Mouse (Mus musculus) stomach, embryonic 16.5 days (tissue): ENCODE results near the gene Arhgap44. TPM values are rescaled to one million over a fixed set of nuclear protein-coding genes. Genes with fewer than 3 reads are reported as not detected.
A peak's percentile ranks its signal among the peaks of the same experiment; 100 is the strongest.

Source experiments
- ATAC-seq: fragments of 200-750 bp; cut with Nextera tagmentation; 2 replicates; pipeline ENCODE4 v1.8.0; 2017; ENCODE audit warnings: moderate number of reproducible peaks, moderate TSS enrichment; ENCODE audit not compliant: insufficient read depth, low FRiP score
- H3K27ac ChIP-seq: fragments of 300-500 bp; sonication (generic); 2 replicates; pipeline ENCODE4 v1.5.1; 2014; ENCODE audit warnings: low read length
- H3K27me3 ChIP-seq: fragments of 300-500 bp; sonication (generic); 2 replicates; pipeline ENCODE4 v1.6.1; 2014; ENCODE audit warnings: low read length, control low read depth, mixed read lengths; ENCODE audit not compliant: control insufficient read depth, insufficient read depth
- H3K36me3 ChIP-seq: fragments of 300-500 bp; sonication (generic); 2 replicates; pipeline ENCODE4 v1.6.1; 2014; ENCODE audit warnings: low read length; ENCODE audit not compliant: control insufficient read depth, insufficient read depth
- H3K4me1 ChIP-seq: fragments of 300-500 bp; sonication (generic); 2 replicates; pipeline ENCODE4 v1.6.1; 2014; ENCODE audit warnings: low read length, control low read depth, mixed read lengths; ENCODE audit not compliant: control insufficient read depth, insufficient read depth
- H3K4me2 ChIP-seq: fragments of 300-500 bp; sonication (generic); 2 replicates; pipeline ENCODE4 v1.6.1; 2014; ENCODE audit warnings: low read depth, low read length, mixed read lengths
- H3K4me3 ChIP-seq: fragments of 300-500 bp; sonication (generic); replicated peaks from 2 replicates; pipeline ENCODE4 v1.5.1; 2014; ENCODE audit warnings: mild to moderate bottlenecking, low read length
- H3K9ac ChIP-seq: fragments of 300-500 bp; sonication (generic); 2 replicates; pipeline ENCODE4 v1.6.1; 2014; ENCODE audit warnings: low read length
- H3K9me3 ChIP-seq: fragments of 300-500 bp; sonication (generic); replicated peaks from 2 replicates; pipeline ENCODE4 v1.6.1; 2016; ENCODE audit warnings: low read length, control low read depth; ENCODE audit not compliant: control insufficient read depth
- WGBS: fragments of 180-500 bp; shearing (Covaris S2); extraction: QIAGEN DNeasy Blood & Tissue Kit; methylation state at CpG from one replicate; pipeline ENCODE4 v1.1.7; 2014; 5-methylcytosine and 5-hydroxymethylcytosine counted together
- polyA plus RNA-seq: library from polyadenylated mRNA; unstranded; fragments of >200 nt; fragmentation: Nextera tagmentation; extraction: Ambion mirVana; gene quantifications from 2 replicates; pipeline ENCODE4 v1.2.1, GENCODE M21; 2015

Arhgap44 gene
- 5.5 and 5.9 TPM in 2 replicates for polyA plus RNA-seq

GRCm38 (mm10) chr11:65162767-65163120 lies at the start of gene Arhgap44:
Arhgap44 (minus strand) TSS chr11:65162961.
- no peaks in the 10 kb centered on the region for H3K36me3 ChIP-seq
- peak; percentile 86 for ATAC-seq
- H3K27ac ChIP-seq = no peak within 1 kb of the TSS; the same call in 1 of the 2 replicates
- H3K4me2 ChIP-seq = peak within 1 kb of the TSS; percentile 97
- peak within 1 kb of the TSS; percentile 90 for H3K9ac ChIP-seq
- no peaks in the 10 kb centered on the region for H3K27me3 ChIP-seq
- H3K4me1 ChIP-seq = 0 out of 2 replicates have a peak, but pooled peaks cover 8% of the 10 kb centered on the region
- H3K4me3 ChIP-seq = peak within 1 kb of the TSS; percentile 88
- 0% methylated on average over 27 of the region's 27 CpGs for WGBS
- H3K9me3 ChIP-seq = no peaks in the 10 kb centered on the region

GRCm38 (mm10) chr11:65211701-65212100 lies 48.9 kb upstream of the Arhgap44 start:
- Histone ChIP-seq H3K9ac (no peak overlapping the region), H3K27ac (no peak overlapping the region), H3K4me1 (0 out of 2 replicates have a peak, but pooled peaks cover 3% of the 10 kb centered on the region), H3K4me2 (no peak overlapping the region), H3K36me3 (no peaks in the 10 kb centered on the region), H3K27me3 (no peaks in the 10 kb centered on the region), H3K9me3 (no peaks in the 10 kb centered on the region), H3K4me3 (no peak overlapping the region)
- ATAC-seq = no peak; the same call in 1 of the 2 replicates
- 46% methylated on average over 6 of the region's 6 CpGs for WGBS

GRCm38 (mm10) chr11:65209441-65209840 lies 46.7 kb upstream of the Arhgap44 start:
- WGBS = 41% methylated on average over 6 of the region's 6 CpGs
- Histone ChIP-seq H3K9me3 (no peaks in the 10 kb centered on the region), H3K4me1 (no peaks in the 10 kb centered on the region), H3K27me3 (no peaks in the 10 kb centered on the region), H3K36me3 (no peaks in the 10 kb centered on the region), H3K27ac (no peak overlapping the region), H3K4me3 (no peak overlapping the region), H3K4me2 (no peak overlapping the region), H3K9ac (no peak overlapping the region)
- peak; percentile 34; the same call in 1 of the 2 replicates for ATAC-seq

- Histone ChIP-seq H3K4me3 (no peak overlapping the region), H3K4me2 (no peak overlapping the region), H3K9me3 (no peaks in the 10 kb centered on the region), H3K4me1 (no peaks in the 10 kb centered on the region), H3K27me3 (no peaks in the 10 kb centered on the region), H3K9ac (no peak overlapping the region), H3K36me3 (no peaks in the 10 kb centered on the region), H3K27ac (no peak overlapping the region)
- 76% methylated on average over 5 of the region's 5 CpGs for WGBS
- ATAC-seq = no peak
Measured at GRCm38 (mm10) chr11:65205306-65205705, 42.5 kb upstream of the Arhgap44 start.

- 74% methylated on average over 13 of the region's 13 CpGs for WGBS
- no peak overlapping the region for H3K4me3 ChIP-seq
- no peak overlapping the region for H3K4me2 ChIP-seq
- no peaks in the 10 kb centered on the region for H3K27me3 ChIP-seq
- H3K9me3 ChIP-seq = no peaks in the 10 kb centered on the region
- no peaks in the 10 kb centered on the region for H3K36me3 ChIP-seq
- no peak for ATAC-seq
- H3K9ac ChIP-seq = no peak overlapping the region
- no peaks in the 10 kb centered on the region for H3K4me1 ChIP-seq
- H3K27ac ChIP-seq = no peak overlapping the region
Measured at GRCm38 (mm10) chr11:65204651-65205050, 41.9 kb upstream of the Arhgap44 start.

GRCm38 (mm10) chr11:65203020-65203419 lies 40.3 kb upstream of the Arhgap44 start:
- no peak overlapping the region for H3K9ac ChIP-seq
- H3K9me3 ChIP-seq = no peaks in the 10 kb centered on the region
- H3K27me3 ChIP-seq = no peaks in the 10 kb centered on the region
- no peak for ATAC-seq
- 79% methylated on average over 1 of the region's 1 CpGs for WGBS
- H3K4me1 ChIP-seq = no peaks in the 10 kb centered on the region
- H3K4me2 ChIP-seq = no peak overlapping the region
- no peaks in the 10 kb centered on the region for H3K36me3 ChIP-seq
- H3K27ac ChIP-seq = no peak overlapping the region
- H3K4me3 ChIP-seq = no peak overlapping the region

- H3K9me3 ChIP-seq = no peaks in the 10 kb centered on the region
- no peaks in the 10 kb centered on the region for H3K4me1 ChIP-seq
- ATAC-seq = no peak
- no peaks in the 10 kb centered on the region for H3K27me3 ChIP-seq
- 65% methylated on average over 5 of the region's 5 CpGs for WGBS
- no peak overlapping the region for H3K27ac ChIP-seq
- H3K4me3 ChIP-seq = no peak overlapping the region
- no peaks in the 10 kb centered on the region for H3K36me3 ChIP-seq
- H3K9ac ChIP-seq = no peak overlapping the region
- no peak overlapping the region for H3K4me2 ChIP-seq
Measured at GRCm38 (mm10) chr11:65202236-65202635, 39.5 kb upstream of the Arhgap44 start.

- ATAC-seq = no peak
- H3K4me2 ChIP-seq = no peak overlapping the region
- no peak overlapping the region for H3K4me3 ChIP-seq
- WGBS = 85% methylated on average over 3 of the region's 3 CpGs
- no peaks in the 10 kb centered on the region for H3K36me3 ChIP-seq
- no peak overlapping the region for H3K27ac ChIP-seq
- H3K9me3 ChIP-seq = no peaks in the 10 kb centered on the region
- no peaks in the 10 kb centered on the region for H3K27me3 ChIP-seq
- no peak overlapping the region for H3K9ac ChIP-seq
- no peaks in the 10 kb centered on the region for H3K4me1 ChIP-seq
Measured at GRCm38 (mm10) chr11:65198026-65198425, 35.3 kb upstream of the Arhgap44 start.

GRCm38 (mm10) chr11:65197280-65197679 lies 34.5 kb upstream of the Arhgap44 start:
- Histone ChIP-seq H3K9me3 (no peaks in the 10 kb centered on the region), H3K27me3 (no peaks in the 10 kb centered on the region), H3K4me3 (no peak overlapping the region), H3K4me2 (no peak overlapping the region), H3K4me1 (no peaks in the 10 kb centered on the region), H3K9ac (no peak overlapping the region), H3K27ac (no peak overlapping the region), H3K36me3 (no peaks in the 10 kb centered on the region)
- no peak for ATAC-seq
- WGBS = 5% methylated on average over 3 of the region's 3 CpGs

GRCm38 (mm10) chr11:65186974-65187373 lies 24.2 kb upstream of the Arhgap44 start:
- WGBS = 71% methylated on average over 12 of the region's 12 CpGs
- H3K27me3 ChIP-seq = no peaks in the 10 kb centered on the region
- no peak overlapping the region for H3K4me3 ChIP-seq
- no peaks in the 10 kb centered on the region for H3K36me3 ChIP-seq
- no peak overlapping the region for H3K27ac ChIP-seq
- H3K4me2 ChIP-seq = no peak overlapping the region
- no peak for ATAC-seq
- no peaks in the 10 kb centered on the region for H3K9me3 ChIP-seq
- no peak overlapping the region for H3K9ac ChIP-seq
- H3K4me1 ChIP-seq = no peaks in the 10 kb centered on the region
